Mouse (Mus musculus): ENCODE measurements around the gene Mdfic. TPM values are rescaled to one million over a fixed set of nuclear protein-coding genes. Genes with fewer than 3 reads are reported as not detected.

Gene Mdfic
- total and polyA plus RNA-seq, 2 experiments, result 6.4 to 14.5 TPM

- H3K36me3 ChIP-seq (ENCODE audit: control insufficient read depth, insufficient read depth, low read length), result no peaks in the 10 kb centered on the region; the same call in 1 of the 2 replicates
- H3K79me2 ChIP-seq (ENCODE audit: control insufficient read depth, insufficient read depth, low read length), result peaks cover 6% of the 10 kb centered on the region; the same call in 1 of the 2 replicates
- H3K27me3 ChIP-seq (ENCODE audit: control insufficient read depth, insufficient read depth, low read length), result no peaks in the 10 kb centered on the region
- no peak overlapping the region for H3K4me3 ChIP-seq (ENCODE audit: insufficient read depth, low read depth, low read length)
- peaks cover 23% of the 10 kb centered on the region for H3K4me1 ChIP-seq (ENCODE audit: control insufficient read depth, insufficient read depth, low read length)
- 39% methylated on average over 4 of the region's 4 CpGs for WGBS
- peak overlapping the region; percentile 74 for H3K27ac ChIP-seq (replicated peaks; ENCODE audit: insufficient read depth, low read depth, low read length)
- no peak for TF ChIP-seq CTCF (IDR thresholded peaks at IDR 0.05; ENCODE audit: low read depth, low read length)
- no peak for TF ChIP-seq POLR2A (IDR thresholded peaks at IDR 0.05; ENCODE audit: extremely low read depth, insufficient read depth, low read length)
- DNase-seq (ENCODE audit: extremely low read depth, low read depth, low spot score), result peak; percentile 85
- H3K9ac ChIP-seq (ENCODE audit: low read depth, low read length), result no peak overlapping the region
Measured at GRCm38 (mm10) chr6:15730666-15731065, 10.2 kb downstream of the Mdfic start.

GRCm38 (mm10) chr6:15731452-15731851 lies 11.0 kb downstream of the Mdfic start:
- Histone ChIP-seq H3K79me2 (ENCODE audit: control insufficient read depth, insufficient read depth, low read length) (peaks cover 6% of the 10 kb centered on the region; the same call in 1 of the 2 replicates), H3K27ac (replicated peaks; ENCODE audit: insufficient read depth, low read depth, low read length) (no peak overlapping the region), H3K9ac (ENCODE audit: low read depth, low read length) (no peak overlapping the region), H3K4me1 (ENCODE audit: control insufficient read depth, insufficient read depth, low read length) (peaks cover 25% of the 10 kb centered on the region), H3K36me3 (ENCODE audit: control insufficient read depth, insufficient read depth, low read length) (peaks cover 3% of the 10 kb centered on the region; the same call in 1 of the 2 replicates), H3K4me3 (ENCODE audit: insufficient read depth, low read depth, low read length) (no peak overlapping the region), H3K27me3 (ENCODE audit: control insufficient read depth, insufficient read depth, low read length) (no peaks in the 10 kb centered on the region)
- peak; percentile 26 for DNase-seq (ENCODE audit: extremely low read depth, low read depth, low spot score)
- WGBS, result 67% methylated on average over 7 of the region's 7 CpGs
- TF ChIP-seq CTCF (IDR thresholded peaks at IDR 0.05; ENCODE audit: low read depth, low read length) (no peak), POLR2A (IDR thresholded peaks at IDR 0.05; ENCODE audit: extremely low read depth, insufficient read depth, low read length) (no peak)

GRCm38 (mm10) chr6:15737312-15737911 lies 17.0 kb downstream of the Mdfic start:
- TF ChIP-seq POLR2A (IDR thresholded peaks at IDR 0.05; ENCODE audit: extremely low read depth, insufficient read depth, low read length) (no peak), CTCF (IDR thresholded peaks at IDR 0.05; ENCODE audit: low read depth, low read length) (no peak; the same call in 1 of the 2 replicates)
- Histone ChIP-seq H3K4me1 (ENCODE audit: control insufficient read depth, insufficient read depth, low read length) (peaks cover 10% of the 10 kb centered on the region), H3K27ac (replicated peaks; ENCODE audit: insufficient read depth, low read depth, low read length) (no peak overlapping the region), H3K9ac (ENCODE audit: low read depth, low read length) (no peak overlapping the region), H3K27me3 (ENCODE audit: control insufficient read depth, insufficient read depth, low read length) (no peaks in the 10 kb centered on the region), H3K36me3 (ENCODE audit: control insufficient read depth, insufficient read depth, low read length) (peaks cover 19% of the 10 kb centered on the region), H3K4me3 (ENCODE audit: insufficient read depth, low read depth, low read length) (no peak overlapping the region), H3K79me2 (ENCODE audit: control insufficient read depth, insufficient read depth, low read length) (peaks cover 9% of the 10 kb centered on the region; the same call in 1 of the 2 replicates)
- DNase-seq (ENCODE audit: extremely low read depth, low read depth, low spot score), result no peak
- 78% methylated on average over 8 of the region's 8 CpGs for WGBS

- DNase-seq (ENCODE audit: extremely low read depth, low read depth, low spot score), result peak; percentile 39
- WGBS, result 28% methylated on average over 5 of the region's 5 CpGs
- H3K27ac ChIP-seq (replicated peaks; ENCODE audit: insufficient read depth, low read depth, low read length), result no peak overlapping the region
- no peak overlapping the region for H3K4me3 ChIP-seq (ENCODE audit: insufficient read depth, low read depth, low read length)
- H3K9ac ChIP-seq (ENCODE audit: low read depth, low read length), result no peak overlapping the region
- H3K4me1 ChIP-seq (ENCODE audit: control insufficient read depth, insufficient read depth, low read length), result peaks cover 10% of the 10 kb centered on the region
- peaks cover 24% of the 10 kb centered on the region for H3K36me3 ChIP-seq (ENCODE audit: control insufficient read depth, insufficient read depth, low read length)
- TF ChIP-seq POLR2A (IDR thresholded peaks at IDR 0.05; ENCODE audit: extremely low read depth, insufficient read depth, low read length), result no peak
- TF ChIP-seq CTCF (IDR thresholded peaks at IDR 0.05; ENCODE audit: low read depth, low read length), result no peak
- H3K79me2 ChIP-seq (ENCODE audit: control insufficient read depth, insufficient read depth, low read length), result peaks cover 9% of the 10 kb centered on the region; the same call in 1 of the 2 replicates
- no peaks in the 10 kb centered on the region for H3K27me3 ChIP-seq (ENCODE audit: control insufficient read depth, insufficient read depth, low read length)
Measured at GRCm38 (mm10) chr6:15738331-15738943, 18.0 kb downstream of the Mdfic start.

GRCm38 (mm10) chr6:15739132-15739531 lies 18.7 kb downstream of the Mdfic start:
- 77% methylated on average over 3 of the region's 3 CpGs for WGBS
- DNase-seq (ENCODE audit: extremely low read depth, low read depth, low spot score), result no peak
- H3K9ac ChIP-seq (ENCODE audit: low read depth, low read length), result no peak overlapping the region
- no peak overlapping the region for H3K27ac ChIP-seq (replicated peaks; ENCODE audit: insufficient read depth, low read depth, low read length)
- H3K36me3 ChIP-seq (ENCODE audit: control insufficient read depth, insufficient read depth, low read length), result peaks cover 28% of the 10 kb centered on the region
- H3K79me2 ChIP-seq (ENCODE audit: control insufficient read depth, insufficient read depth, low read length), result peaks cover 7% of the 10 kb centered on the region; the same call in 1 of the 2 replicates
- TF ChIP-seq CTCF (IDR thresholded peaks at IDR 0.05; ENCODE audit: low read depth, low read length) (no peak), POLR2A (IDR thresholded peaks at IDR 0.05; ENCODE audit: extremely low read depth, insufficient read depth, low read length) (no peak)
- H3K4me1 ChIP-seq (ENCODE audit: control insufficient read depth, insufficient read depth, low read length), result peaks cover 10% of the 10 kb centered on the region
- no peaks in the 10 kb centered on the region for H3K27me3 ChIP-seq (ENCODE audit: control insufficient read depth, insufficient read depth, low read length)
- H3K4me3 ChIP-seq (ENCODE audit: insufficient read depth, low read depth, low read length), result no peak overlapping the region

All from liver, adult 2 months (tissue).